Mouse (Mus musculus) C2C12 (cell line): ENCODE measurements around the gene Atad5.
A peak's percentile ranks its signal among the peaks of the same experiment; 100 is the strongest.

ENCODE experiments used
- CTCF ChIP-seq: IDR thresholded peaks from one replicate; pipeline ENCODE4 v1.5.1; 2011; ENCODE audit not compliant: control insufficient read depth, insufficient read depth, insufficient read length
- FOSL1 ChIP-seq: IDR thresholded peaks from one replicate; pipeline ENCODE4 v1.8.0; 2011; ENCODE audit warnings: mild to moderate bottlenecking, low read length; ENCODE audit not compliant: poor library complexity, insufficient read depth, severe bottlenecking
- MYOD1 ChIP-seq: IDR thresholded peaks from one replicate; pipeline ENCODE4 v1.6.1; 2011; ENCODE audit warnings: low read depth; ENCODE audit not compliant: control insufficient read depth, insufficient read length
- USF1 ChIP-seq: IDR thresholded peaks from one replicate; pipeline ENCODE4 v1.6.1; 2011; ENCODE audit warnings: low read depth, mild to moderate bottlenecking, control low read depth, moderate library complexity

- no peak for TF ChIP-seq FOSL1
- TF ChIP-seq CTCF = peak; percentile 69
- no peak for TF ChIP-seq USF1
- no peak for TF ChIP-seq MYOD1
Observed at GRCm38 (mm10) chr11:80086844-80087243, 2.4 kb upstream of the Atad5 start.
